Mouse (Mus musculus) forebrain, postnatal 0 days (tissue): ENCODE data around the gene Mrps12. TPM values are rescaled to one million over a fixed set of nuclear protein-coding genes. Genes with fewer than 3 reads are reported as not detected.

Experiments
- ATAC-seq: fragments of 200-750 bp; cut with Nextera tagmentation; 2 replicates; pipeline ENCODE4 v1.8.0; 2017; ENCODE audit warnings: mild to moderate bottlenecking, moderate library complexity
- DNase-seq: peaks from one replicate; pipeline ENCODE4 v3.0.0-alpha.2; 2015
- H3K27ac ChIP-seq: fragments of 300-500 bp; sonication (generic); 2 replicates; pipeline ENCODE4 v1.5.1; 2014; ENCODE audit warnings: low read depth, mild to moderate bottlenecking, antibody characterized with exemption, low read length, moderate library complexity, mixed read lengths
- H3K27me3 ChIP-seq: fragments of 300-500 bp; sonication (generic); 2 replicates; pipeline ENCODE4 v1.6.1; 2014; ENCODE audit warnings: mild to moderate bottlenecking, low read length, mixed read lengths; ENCODE audit not compliant: insufficient read depth
- H3K36me3 ChIP-seq: fragments of 300-500 bp; sonication (generic); 2 replicates; pipeline ENCODE4 v1.6.1; 2014; ENCODE audit warnings: mild to moderate bottlenecking, moderate library complexity; ENCODE audit not compliant: insufficient read depth
- H3K4me1 ChIP-seq: fragments of 300-500 bp; sonication (generic); 2 replicates; pipeline ENCODE4 v1.6.1; 2014; ENCODE audit warnings: antibody characterized with exemption; ENCODE audit not compliant: insufficient read depth
- H3K4me2 ChIP-seq: fragments of 300-500 bp; sonication (generic); 2 replicates; pipeline ENCODE4 v1.6.1; 2014; ENCODE audit warnings: low read depth, mild to moderate bottlenecking, moderate library complexity
- H3K4me3 ChIP-seq: fragments of 300-500 bp; sonication (generic); 2 replicates; pipeline ENCODE4 v1.5.1; 2014; ENCODE audit warnings: low read depth, low read length, mixed read lengths
- H3K9ac ChIP-seq: fragments of 300-500 bp; sonication (generic); 2 replicates; pipeline ENCODE4 v1.6.1; 2014; ENCODE audit warnings: mild to moderate bottlenecking
- H3K9me3 ChIP-seq: fragments of 300-500 bp; sonication (generic); 2 replicates; pipeline ENCODE4 v1.6.1; 2016; ENCODE audit warnings: low read length
- CTCF ChIP-seq: sonication (generic); IDR thresholded peaks from 2 replicates; pipeline ENCODE4 v1.5.1; 2016; ENCODE audit warnings: antibody characterized with exemption, control low read depth, low read depth
- WGBS: fragments of 180-500 bp; shearing (Covaris S2); extraction: QIAGEN DNeasy Blood & Tissue Kit; methylation state at CpG from one replicate; pipeline ENCODE4 v1.1.7; 2014; 5-methylcytosine and 5-hydroxymethylcytosine counted together
- polyA plus RNA-seq: library from polyadenylated mRNA; unstranded; fragments of >200 nt; fragmentation: Nextera tagmentation; extraction: Ambion mirVana; gene quantifications from 2 replicates; pipeline ENCODE4 v1.2.1, GENCODE M21; 2015
- total RNA-seq: library from RNA; depleted of rRNA; stranded (reverse); fragments of >200 nt; gene quantifications from 2 replicates; pipeline ENCODE4 v1.2.3, GENCODE M21; 2014

Gene Mrps12
- total and polyA plus RNA-seq, 2 experiments from 2014 or later = 48.6 to 101 TPM

- ATAC-seq (no peak), DNase-seq (no peak)
- H3K9ac ChIP-seq = no peak overlapping the region
- H3K9me3 ChIP-seq = no peaks in the 10 kb centered on the region
- H3K27me3 ChIP-seq = no peaks in the 10 kb centered on the region
- no peak overlapping the region for H3K4me2 ChIP-seq
- no peak overlapping the region for H3K27ac ChIP-seq
- H3K36me3 ChIP-seq = peaks cover 11% of the 10 kb centered on the region; the same call in 1 of the 2 replicates
- peaks cover 5% of the 10 kb centered on the region for H3K4me1 ChIP-seq
- WGBS = 92% methylated on average over 11 of the region's 11 CpGs
- TF ChIP-seq CTCF = no peak
- H3K4me3 ChIP-seq = no peak overlapping the region
Observed at GRCm38 (mm10) chr7:28771867-28772266, 30.2 kb upstream of the Mrps12 start.

GRCm38 (mm10) chr7:28770309-28770708 is 28.7 kb upstream of the Mrps12 start:
- H3K4me3 ChIP-seq = no peak overlapping the region
- no peak overlapping the region for H3K4me2 ChIP-seq
- no peaks in the 10 kb centered on the region for H3K27me3 ChIP-seq
- no peak for TF ChIP-seq CTCF
- no peak for ATAC-seq
- H3K27ac ChIP-seq = no peak overlapping the region
- peaks cover 9% of the 10 kb centered on the region; the same call in 1 of the 2 replicates for H3K36me3 ChIP-seq
- H3K4me1 ChIP-seq = peaks cover 10% of the 10 kb centered on the region
- WGBS = 95% methylated on average over 3 of the region's 3 CpGs
- H3K9ac ChIP-seq = no peak overlapping the region
- no peak for DNase-seq
- no peaks in the 10 kb centered on the region for H3K9me3 ChIP-seq

GRCm38 (mm10) chr7:28769414-28769958 is 27.9 kb upstream of the Mrps12 start:
- no peak for TF ChIP-seq CTCF
- Histone ChIP-seq H3K4me2 (no peak overlapping the region), H3K4me1 (peaks cover 13% of the 10 kb centered on the region), H3K36me3 (peaks cover 5% of the 10 kb centered on the region; the same call in 1 of the 2 replicates), H3K4me3 (no peak overlapping the region), H3K27ac (no peak overlapping the region), H3K9ac (no peak overlapping the region), H3K9me3 (no peaks in the 10 kb centered on the region), H3K27me3 (no peaks in the 10 kb centered on the region)
- DNase-seq = no peak
- no peak for ATAC-seq
- 89% methylated on average over 9 of the region's 9 CpGs for WGBS

- no peak for TF ChIP-seq CTCF
- Histone ChIP-seq H3K4me2 (peak within 1 kb of the TSS; percentile 63), H3K4me3 (peak within 1 kb of the TSS; percentile 89), H3K9ac (peak within 1 kb of the TSS; percentile 67), H3K27me3 (no peaks in the 10 kb centered on the region), H3K9me3 (no peaks in the 10 kb centered on the region), H3K4me1 (peaks cover 13% of the 10 kb centered on the region), H3K27ac (no peak within 1 kb of the TSS), H3K36me3 (peaks cover 5% of the 10 kb centered on the region; the same call in 1 of the 2 replicates)
- ATAC-seq = no peak
- WGBS = 66% methylated on average over 7 of the region's 7 CpGs
- DNase-seq = no peak
Observed at GRCm38 (mm10) chr7:28767462-28767965, 25.9 kb upstream of the Mrps12 start, which contains the start of gene Nfkbib. TSS of gene Nfkbib (minus strand) at chr7:28767512.

- Histone ChIP-seq H3K4me1 (peaks cover 13% of the 10 kb centered on the region), H3K27me3 (no peaks in the 10 kb centered on the region), H3K27ac (no peak overlapping the region), H3K4me2 (peak overlapping the region; percentile 63), H3K9ac (peak overlapping the region; percentile 67), H3K9me3 (no peaks in the 10 kb centered on the region), H3K36me3 (0 out of 2 replicates have a peak, but pooled peaks cover under 1% of the 10 kb centered on the region), H3K4me3 (peak overlapping the region; percentile 89)
- DNase-seq (peak; percentile 51), ATAC-seq (peak; percentile 9)
- TF ChIP-seq CTCF = no peak
- 2% methylated on average over 14 of the region's 14 CpGs for WGBS
Observed at GRCm38 (mm10) chr7:28766910-28767309, 25.3 kb upstream of the Mrps12 start.

- peak within 1 kb of the TSS; percentile 57 for H3K27ac ChIP-seq
- peaks cover 13% of the 10 kb centered on the region for H3K4me1 ChIP-seq
- peaks cover 4% of the 10 kb centered on the region; the same call in 1 of the 2 replicates for H3K36me3 ChIP-seq
- peak within 1 kb of the TSS; percentile 67 for H3K9ac ChIP-seq
- DNase-seq = peak; percentile 99
- ATAC-seq = peak; percentile 98
- H3K9me3 ChIP-seq = no peaks in the 10 kb centered on the region
- under 1% methylated on average over 45 of the region's 45 CpGs for WGBS
- peak within 1 kb of the TSS; percentile 89 for H3K4me3 ChIP-seq
- peak; percentile 38 for TF ChIP-seq CTCF
- no peaks in the 10 kb centered on the region for H3K27me3 ChIP-seq
- peak within 1 kb of the TSS; percentile 63 for H3K4me2 ChIP-seq
Observed at GRCm38 (mm10) chr7:28766173-28766879, 24.7 kb upstream of the Mrps12 start, which contains the start of gene Sirt2. TSS of gene Sirt2 (plus strand) at chr7:28766735.

- no peak overlapping the region for H3K27ac ChIP-seq
- DNase-seq (no peak), ATAC-seq (no peak)
- peak overlapping the region; percentile 89 for H3K4me3 ChIP-seq
- H3K27me3 ChIP-seq = no peaks in the 10 kb centered on the region
- H3K9ac ChIP-seq = no peak overlapping the region
- peak overlapping the region; percentile 61 for H3K4me2 ChIP-seq
- TF ChIP-seq CTCF = no peak
- peaks cover 13% of the 10 kb centered on the region for H3K4me1 ChIP-seq
- 87% methylated on average over 6 of the region's 6 CpGs for WGBS
- no peaks in the 10 kb centered on the region for H3K9me3 ChIP-seq
- H3K36me3 ChIP-seq = peaks cover 14% of the 10 kb centered on the region
Observed at GRCm38 (mm10) chr7:28765211-28765610, 23.6 kb upstream of the Mrps12 start.
